Comparison of ENCODE assay signal across 16 mouse cellular contexts in genomic region chr14:119027675-119028253, GRCm38 (mm10).
DNase-seq lines count a peak whose midpoint lies in the region; ATAC-seq lines count a peak whose summit lies in the region.
"Had no signal": no experiment of that assay in that cellular context is flagged by ENCODE, and none has a peak within 500 bp of the region (broad histone marks: within the 10 kb centered on the region; RNA-seq: fewer than 3 reads in every experiment).

No protein-coding gene starts in this region.

- no peaks in the 10 kb centered on the region for H3K27me3 ChIP-seq in intestine, embryonic 16.5 days (replicated peaks; ENCODE audit: control insufficient read depth, insufficient read depth, low read length)
- H3K27me3 ChIP-seq: embryonic facial prominence, embryonic 12.5 days; embryonic facial prominence, embryonic 15.5 days; forebrain, embryonic 15.5 days; heart, embryonic 12.5 days; heart, embryonic 15.5 days; hindbrain, embryonic 15.5 days had no signal

- peak; percentile 36; the same call in 1 of the 2 replicates for ATAC-seq in frontal cortex, adult (ENCODE audit: low TSS enrichment)
- no peak for ATAC-seq in intestine, embryonic 16.5 days

- H3K4me1 ChIP-seq in intestine, embryonic 16.5 days (ENCODE audit: control insufficient read depth, insufficient read depth, low read length): no peaks in the 10 kb centered on the region
- H3K4me1 ChIP-seq: embryonic facial prominence, embryonic 12.5 days; embryonic facial prominence, embryonic 15.5 days; forebrain, embryonic 15.5 days; heart, embryonic 12.5 days; heart, embryonic 15.5 days; hindbrain, embryonic 15.5 days had no signal

- no peak overlapping the region for H3K4me3 ChIP-seq in intestine, embryonic 16.5 days (ENCODE audit: low read length)
- H3K4me3 ChIP-seq: embryonic facial prominence, embryonic 12.5 days; embryonic facial prominence, embryonic 15.5 days; forebrain, embryonic 15.5 days; gastrocnemius, adult 2 months; heart, embryonic 12.5 days; heart, embryonic 15.5 days; hindbrain, embryonic 15.5 days had no signal

- H3K9ac ChIP-seq in intestine, embryonic 16.5 days (ENCODE audit: low read depth, low read length): no peak overlapping the region
- H3K9ac ChIP-seq: embryonic facial prominence, embryonic 12.5 days; embryonic facial prominence, embryonic 15.5 days; forebrain, embryonic 15.5 days; heart, embryonic 12.5 days; heart, embryonic 15.5 days; hindbrain, embryonic 15.5 days had no signal

- H3K4me2 ChIP-seq in intestine, embryonic 16.5 days (ENCODE audit: low read depth, low read length): no peak overlapping the region
- H3K4me2 ChIP-seq: embryonic facial prominence, embryonic 12.5 days; embryonic facial prominence, embryonic 15.5 days; forebrain, embryonic 15.5 days; heart, embryonic 12.5 days; heart, embryonic 15.5 days; hindbrain, embryonic 15.5 days had no signal

- no peak overlapping the region for H3K27ac ChIP-seq in intestine, embryonic 16.5 days (ENCODE audit: low read length)
- H3K27ac ChIP-seq: embryonic facial prominence, embryonic 12.5 days; embryonic facial prominence, embryonic 15.5 days; forebrain, embryonic 15.5 days; gastrocnemius, adult 2 months; heart, embryonic 15.5 days; hindbrain, embryonic 15.5 days had no signal

- WGBS in intestine, embryonic 16.5 days: 72% methylated on average over 2 of the region's 2 CpGs

- no peaks in the 10 kb centered on the region for H3K9me3 ChIP-seq in intestine, embryonic 16.5 days (ENCODE audit: control insufficient read depth, low read length)
- H3K9me3 ChIP-seq: embryonic facial prominence, embryonic 12.5 days; embryonic facial prominence, embryonic 15.5 days; forebrain, embryonic 15.5 days; heart, embryonic 12.5 days; heart, embryonic 15.5 days; hindbrain, embryonic 15.5 days had no signal

- DNase-seq in frontal cortex, postnatal 14 days (ENCODE audit: low spot score in 2 of 2): no peak
- DNase-seq in 3134 (ENCODE audit: extremely low read depth, insufficient read length, low spot score) (peak; percentile 46), 416B (ENCODE audit: low read depth) (peak; percentile 19), NIH3T3 (ENCODE audit: low read depth) (peak; percentile 69)
- no peak for DNase-seq in lung, postnatal 10 days
- no peak for DNase-seq in spleen, adult 18-20 months
- DNase-seq: cerebellum, adult 11 months had no signal

- no peaks in the 10 kb centered on the region for H3K36me3 ChIP-seq in intestine, embryonic 16.5 days (ENCODE audit: control insufficient read depth, insufficient read depth, low read length)

Comparison
In these comparisons a context has a peak if more than half of its experiments do, and no peak if none do; other contexts are left out.
1. DNase-seq: peak in 3134 (single experiment), 416B (single experiment) and NIH3T3 (single experiment); none in frontal cortex, postnatal 14 days (0 of 2), lung, postnatal 10 days (single experiment) and spleen, adult 18-20 months (0 of 2).